Mouse (Mus musculus): ENCODE data around the gene Paf1. TPM values are rescaled to one million over a fixed set of nuclear protein-coding genes. Genes with fewer than 3 reads are reported as not detected.
A peak's percentile ranks its signal among the peaks of the same experiment; 100 is the strongest.
"Not testable (repeated sequence)": the region's sequence is repeated elsewhere in the genome, so short reads cannot be mapped to it uniquely, and the experiment has no call there.

Paf1 gene
- total RNA-seq, 2 experiments from 2014 or later, result 32.9 to 34.8 TPM

DNA sequence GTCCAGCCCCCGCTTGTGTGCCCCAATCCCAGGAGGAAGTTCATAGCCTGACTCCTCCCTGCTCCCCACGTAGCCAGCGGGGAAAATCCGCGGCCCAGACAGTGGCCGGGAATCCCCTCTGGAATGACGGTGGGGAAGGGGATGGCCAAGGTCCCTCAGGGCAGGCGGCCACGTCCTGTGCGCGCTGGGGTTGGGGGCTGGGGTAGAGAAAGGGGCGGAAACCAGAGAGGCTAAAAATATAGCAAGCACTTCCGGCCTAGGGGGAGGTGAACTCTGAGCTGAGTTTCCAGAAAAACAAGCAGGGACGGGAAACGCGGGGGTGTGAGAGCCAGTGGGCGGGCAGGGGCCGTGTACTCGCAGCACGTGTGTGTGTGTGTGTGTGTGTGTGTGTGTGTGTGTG, 10.8 kb upstream of the Paf1 start:
- intact Hi-C loops (cut with DNase I; ENCODE audit: low total_unique reads), result no loop called here
- DNase-seq, result peak; percentile 86

DNA sequence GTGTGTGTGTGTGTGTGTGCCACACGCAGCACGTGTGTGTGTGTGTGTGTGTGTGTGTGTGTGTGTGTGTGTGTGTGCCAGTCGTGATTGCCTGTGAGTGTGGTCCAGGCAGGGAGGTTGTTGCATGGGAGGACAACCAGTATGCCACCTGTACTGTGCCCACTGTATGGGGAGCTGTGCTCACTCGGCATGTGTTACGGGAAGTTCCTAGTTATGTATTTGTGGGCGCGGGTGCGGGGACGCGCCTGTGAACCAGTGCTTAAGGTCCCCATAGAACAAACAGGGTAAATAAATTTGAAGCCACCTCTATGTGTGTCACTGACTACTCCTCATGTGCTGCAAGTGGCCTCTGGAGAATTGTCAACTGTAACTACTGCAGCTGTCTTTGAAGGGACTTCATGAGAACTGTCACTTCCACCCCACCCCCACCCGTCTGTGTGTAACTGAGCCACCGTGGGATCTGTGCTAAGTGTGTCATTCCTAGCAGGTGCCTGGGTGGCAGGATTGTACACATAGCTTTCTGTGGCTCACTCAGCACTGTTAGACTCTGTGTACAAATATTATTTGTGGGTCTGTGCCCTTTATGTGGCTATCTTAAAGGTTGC, 10.3 kb upstream of the Paf1 start:
- DNase-seq, result no peak
- intact Hi-C loops (cut with DNase I; ENCODE audit: low total_unique reads), result no loop called here

DNA sequence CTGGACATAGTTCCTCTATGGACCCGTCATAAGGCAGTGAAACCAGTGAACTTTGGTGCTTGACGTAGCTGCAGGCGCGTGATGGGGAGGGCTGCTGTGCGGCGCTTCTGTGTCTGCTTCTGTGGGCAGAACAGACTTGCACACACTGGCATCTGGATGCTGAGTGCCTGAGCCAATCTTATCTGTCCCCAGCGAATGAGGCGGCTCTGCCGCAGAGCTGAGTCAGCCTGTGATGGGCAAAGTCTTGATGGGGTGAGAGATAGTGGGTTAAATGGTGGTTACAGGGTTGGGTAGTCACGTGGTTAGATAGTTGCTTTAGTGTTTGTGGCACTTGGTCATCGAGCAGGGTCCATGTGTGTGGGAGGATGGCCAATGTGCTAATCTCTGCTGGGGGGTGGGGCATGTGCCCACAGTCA, 9.8 kb upstream of the Paf1 start:
- intact Hi-C loops (cut with DNase I; ENCODE audit: low total_unique reads), result no loop called here
- DNase-seq, result peak; percentile 49

DNA sequence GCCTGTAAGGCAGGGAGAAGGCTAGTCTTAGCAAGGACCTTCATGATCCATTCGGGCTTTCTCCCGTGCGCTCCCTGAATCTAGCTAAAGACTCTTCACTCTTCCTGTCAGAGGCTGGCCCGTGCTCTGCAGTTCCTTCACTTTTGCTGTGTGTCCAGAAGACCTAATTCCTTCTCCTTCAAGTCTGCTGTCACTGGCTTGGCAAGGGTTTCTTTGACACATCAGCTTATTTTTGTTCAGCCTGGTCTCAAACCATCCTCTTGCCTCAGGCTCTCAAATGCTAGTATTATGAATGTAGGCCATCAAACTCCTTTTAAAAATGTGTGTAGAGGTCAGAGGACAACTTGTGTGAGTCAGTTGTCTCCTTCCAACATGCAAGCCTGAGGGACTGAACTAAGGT, 9.1 kb upstream of the Paf1 start:
- no peak for DNase-seq
- intact Hi-C loops (cut with DNase I; ENCODE audit: low total_unique reads), result no loop called here

DNA sequence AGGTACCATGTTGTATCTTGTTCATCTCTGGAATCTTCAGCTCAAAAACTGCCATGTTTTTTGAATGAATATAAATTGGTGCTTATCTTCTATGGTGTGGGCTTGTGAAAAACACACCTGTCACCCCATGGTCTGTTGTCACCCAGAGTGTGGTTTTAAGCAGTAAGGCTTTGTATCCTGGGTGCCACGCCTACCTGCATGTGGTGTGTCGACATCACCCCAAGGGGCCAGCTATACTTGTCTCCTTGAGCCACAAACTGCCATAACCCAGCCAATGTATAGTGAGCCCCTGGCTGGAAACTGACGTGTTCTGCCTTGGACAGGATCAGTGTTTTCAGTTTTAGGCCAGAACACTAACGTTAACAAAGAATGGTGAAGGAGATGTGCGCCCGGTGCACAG, 8.6 kb upstream of the Paf1 start:
- intact Hi-C loops (cut with DNase I; ENCODE audit: low total_unique reads), result no loop called here
- no peak for DNase-seq

DNA sequence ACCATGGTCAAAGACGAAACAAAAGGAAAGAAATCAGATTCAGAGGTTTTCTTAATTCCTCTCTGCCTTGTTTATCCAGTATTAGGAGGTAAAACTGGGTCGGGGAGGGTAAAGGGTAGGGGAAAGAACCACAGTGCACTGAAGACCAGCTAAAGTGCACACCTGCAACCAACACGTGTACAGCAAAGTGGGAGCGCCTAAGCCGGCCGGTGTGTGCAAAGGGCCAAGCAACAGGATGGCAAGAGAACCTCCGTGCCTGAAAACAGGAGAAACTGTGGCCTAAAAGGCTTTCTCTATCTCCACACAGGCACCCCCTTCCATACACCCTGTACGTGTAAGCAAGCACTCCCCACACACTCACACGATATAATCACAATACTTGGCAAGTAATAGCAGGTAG, 7.6 kb upstream of the Paf1 start:
- DNase-seq, result no peak
- intact Hi-C loops (cut with DNase I; ENCODE audit: low total_unique reads), result no loop called here

DNA sequence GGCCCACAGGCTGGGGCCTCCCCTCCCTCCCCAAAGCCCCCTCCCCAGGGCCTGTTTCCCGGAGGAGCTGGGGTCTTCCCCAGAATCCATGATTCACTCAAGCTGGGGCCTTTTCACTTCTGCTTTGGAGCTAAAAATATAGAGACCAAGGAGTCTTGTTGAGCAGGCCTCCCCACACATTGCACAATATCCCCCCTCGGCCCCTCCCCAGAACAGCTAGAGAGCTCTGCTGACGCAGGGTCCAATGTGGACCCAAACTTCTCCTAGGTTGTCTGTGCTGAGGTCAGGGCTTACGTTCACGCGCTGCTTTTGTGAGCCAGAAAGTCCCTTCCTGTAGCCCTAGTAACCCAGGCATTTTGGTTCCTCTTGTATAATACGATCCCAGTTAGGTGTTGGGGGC, 6.7 kb upstream of the Paf1 start:
- intact Hi-C loops (cut with DNase I; ENCODE audit: low total_unique reads), result no loop called here
- no peak for DNase-seq

DNA sequence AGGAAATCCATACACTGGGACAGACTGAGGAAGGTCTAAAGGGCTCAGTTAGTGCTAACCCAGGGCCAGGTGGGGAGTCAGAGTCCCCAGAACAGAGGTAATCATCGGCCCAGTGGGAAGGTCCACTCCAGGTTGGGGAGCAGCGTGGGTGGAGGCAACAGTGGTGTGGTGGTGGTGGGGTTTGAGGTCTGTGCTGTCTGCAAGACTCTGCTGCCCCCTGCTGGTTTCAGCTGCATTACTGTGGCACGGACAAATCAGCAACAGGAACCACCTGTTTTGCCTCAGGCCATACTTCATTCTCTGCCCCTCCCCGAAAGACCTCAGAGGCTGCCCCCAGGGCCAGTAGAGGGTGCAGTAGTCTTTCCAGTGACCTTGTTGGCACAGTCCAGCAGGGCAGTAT, 6.3 kb upstream of the Paf1 start:
- DNase-seq, result peak; percentile 85
- intact Hi-C loops (cut with DNase I; ENCODE audit: low total_unique reads), result no loop called here

DNA sequence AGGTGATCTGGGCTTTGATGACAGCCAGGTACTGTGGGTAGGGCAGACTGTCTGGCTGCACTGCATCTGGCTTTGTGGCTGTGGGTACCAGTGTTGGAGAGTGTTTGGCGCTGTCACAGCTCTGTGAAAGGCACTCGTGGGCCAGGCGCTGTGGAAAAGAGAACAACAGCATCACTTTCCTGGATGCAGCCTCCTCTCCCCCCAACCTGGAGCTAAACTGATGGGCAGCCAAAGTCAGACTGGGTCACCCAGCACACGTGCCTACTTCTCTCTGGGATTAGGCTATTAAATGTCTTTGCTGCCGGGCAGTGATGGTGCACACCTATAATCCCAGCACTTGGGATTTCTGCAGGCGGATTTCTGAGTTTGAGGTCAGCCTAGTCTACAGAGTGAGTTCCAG, 5.9 kb upstream of the Paf1 start:
- intact Hi-C loops (cut with DNase I; ENCODE audit: low total_unique reads); DNase-seq: not testable (repeated sequence)

DNA sequence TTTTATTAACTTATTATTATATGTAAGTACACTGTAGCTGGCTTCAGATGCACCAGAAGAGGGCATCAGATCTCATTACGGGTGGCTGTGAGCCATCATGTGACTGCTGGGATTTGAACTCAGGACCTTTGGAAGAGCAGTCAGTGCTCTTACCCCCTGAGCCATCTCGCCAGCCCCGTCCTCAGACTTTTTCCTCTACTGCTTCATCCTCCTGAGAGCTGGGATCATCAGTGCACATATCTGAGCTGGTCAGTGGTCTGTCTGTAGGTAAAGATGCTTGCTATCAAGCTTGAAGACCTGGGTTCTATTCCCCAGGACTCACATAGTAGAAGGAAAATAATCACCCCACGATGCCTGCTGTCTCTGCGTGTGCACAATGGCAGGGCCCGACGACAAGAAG, 5.4 kb upstream of the Paf1 start:
- DNase-seq; intact Hi-C loops (cut with DNase I; ENCODE audit: low total_unique reads): not testable (repeated sequence)

DNA sequence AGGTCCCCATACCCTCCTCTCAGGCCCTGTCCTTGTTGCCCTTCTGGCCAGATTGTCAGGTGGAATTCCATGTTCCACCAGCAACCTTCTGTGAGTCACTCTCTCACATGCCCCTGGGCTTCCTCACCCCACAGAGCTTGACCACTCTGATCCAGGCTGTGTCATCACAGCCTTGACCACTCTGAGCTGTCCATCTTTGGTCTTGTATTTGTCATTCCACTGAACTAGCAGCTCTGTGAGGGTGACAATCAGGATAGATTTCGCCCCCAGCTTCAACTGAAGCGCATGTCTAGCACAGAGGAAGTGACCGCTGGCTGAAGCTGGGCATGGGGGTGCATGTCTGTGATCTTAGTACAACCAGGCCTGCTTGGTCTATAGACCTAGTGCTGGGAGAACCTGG, 2.4 kb upstream of the Paf1 start:
- no peak for DNase-seq
- intact Hi-C loops (cut with DNase I; ENCODE audit: low total_unique reads), result no loop called here

DNA sequence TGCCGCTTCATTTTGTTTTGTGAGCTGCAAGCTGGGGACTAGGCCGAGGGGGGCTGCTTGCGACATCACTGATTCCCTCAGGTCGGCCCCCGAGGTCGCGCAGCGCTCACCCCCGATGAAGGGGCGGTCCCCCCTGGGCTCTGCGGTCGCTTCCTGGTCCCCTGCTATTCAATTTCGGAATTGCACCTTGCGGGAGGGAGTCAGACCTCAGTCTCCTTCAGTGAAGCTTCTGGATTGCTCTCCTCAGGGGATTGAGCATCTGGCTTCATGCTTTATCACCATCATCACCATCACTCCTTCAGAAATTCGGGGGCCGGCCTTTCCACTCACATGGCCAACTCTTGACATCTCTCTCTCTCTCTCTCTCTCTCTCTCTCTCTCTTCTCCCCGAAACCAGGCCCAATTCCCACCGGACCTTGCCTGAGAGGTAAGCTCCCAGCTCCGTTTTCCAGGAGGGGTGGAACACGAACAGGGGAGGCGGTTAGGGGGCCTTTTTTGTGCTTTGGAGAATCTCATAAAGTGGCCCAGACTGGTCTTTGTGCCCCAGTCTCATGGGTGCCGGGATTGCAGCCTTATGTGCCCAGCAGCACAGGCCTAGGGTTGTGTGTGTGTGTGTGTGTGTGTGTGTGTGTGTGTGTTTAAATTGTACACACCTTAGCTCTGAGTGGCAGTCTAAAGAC, 661 bp downstream of the Paf1 start:
- DNase-seq, result no peak
- intact Hi-C loops (cut with DNase I; ENCODE audit: low total_unique reads), result no loop called here

DNA sequence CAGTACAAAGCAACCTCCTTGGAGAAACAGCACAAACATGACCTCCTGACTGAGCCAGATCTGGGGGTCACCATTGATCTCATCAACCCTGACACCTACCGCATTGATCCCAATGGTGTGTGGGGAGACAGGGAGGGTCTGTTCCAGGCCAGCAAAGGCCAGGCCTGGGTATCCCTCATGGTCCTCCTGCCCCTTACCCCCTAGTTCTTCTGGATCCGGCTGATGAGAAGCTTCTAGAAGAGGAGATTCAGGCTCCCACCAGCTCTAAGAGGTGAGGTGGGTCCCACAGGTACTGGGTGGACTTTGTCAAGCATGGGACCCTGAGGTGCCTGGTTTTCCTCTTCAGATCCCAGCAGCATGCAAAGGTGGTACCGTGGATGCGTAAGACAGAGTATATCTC, 2.7 kb downstream of the Paf1 start:
- no peak for DNase-seq
- intact Hi-C loops (cut with DNase I; ENCODE audit: low total_unique reads), result no loop called here

DNA sequence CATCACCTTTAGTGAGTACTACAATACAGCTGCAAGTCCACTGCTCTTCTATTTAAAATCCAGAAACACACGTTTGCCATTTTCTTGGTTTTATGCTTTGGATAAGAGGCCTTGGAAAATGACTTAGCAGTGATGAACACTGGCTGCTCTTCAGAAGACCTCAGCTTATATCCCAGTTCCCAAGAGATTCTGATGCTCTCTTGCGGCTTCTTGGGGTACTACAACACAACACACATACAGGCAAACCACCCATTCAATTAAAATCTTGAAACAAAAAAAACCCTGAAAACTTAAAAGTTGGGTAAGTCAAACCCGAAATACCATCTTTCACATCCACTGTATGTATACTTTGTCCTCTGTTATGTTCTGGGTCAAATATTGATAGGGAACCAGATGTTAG, 5.2 kb downstream of the Paf1 start:
- no peak for DNase-seq
- intact Hi-C loops (cut with DNase I; ENCODE audit: low total_unique reads), result no loop called here

DNA sequence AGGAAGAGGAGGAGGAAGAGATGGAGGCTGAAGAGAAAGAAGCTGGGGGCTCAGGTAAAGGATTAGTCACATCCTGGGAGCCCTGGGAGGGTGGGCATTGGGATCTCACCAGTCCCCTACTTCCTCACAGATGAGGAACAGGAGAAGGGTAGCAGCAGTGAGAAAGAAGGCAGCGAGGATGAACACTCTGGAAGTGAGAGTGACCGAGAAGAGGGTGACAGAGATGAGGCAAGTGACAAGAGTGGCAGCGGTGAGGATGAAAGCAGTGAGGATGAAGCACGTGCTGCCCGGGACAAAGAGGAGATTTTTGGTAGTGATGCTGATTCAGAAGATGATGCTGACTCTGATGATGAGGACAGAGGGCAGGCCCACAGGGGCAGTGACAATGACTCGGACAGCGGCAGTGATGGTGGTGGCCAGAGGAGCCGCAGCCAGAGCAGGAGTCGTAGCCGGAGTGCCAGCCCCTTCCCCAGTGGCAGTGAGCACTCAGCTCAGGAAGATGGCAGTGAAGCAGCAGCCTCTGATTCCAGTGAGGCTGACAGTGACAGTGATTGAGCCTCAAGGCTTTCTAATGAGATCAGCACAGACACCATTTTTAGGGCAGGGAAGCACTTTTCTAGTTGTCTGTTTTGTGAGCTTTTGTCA, 6.1 kb downstream of the Paf1 start:
- DNase-seq, result no peak
- intact Hi-C loops (cut with DNase I; ENCODE audit: low total_unique reads), result no loop called here

DNA sequence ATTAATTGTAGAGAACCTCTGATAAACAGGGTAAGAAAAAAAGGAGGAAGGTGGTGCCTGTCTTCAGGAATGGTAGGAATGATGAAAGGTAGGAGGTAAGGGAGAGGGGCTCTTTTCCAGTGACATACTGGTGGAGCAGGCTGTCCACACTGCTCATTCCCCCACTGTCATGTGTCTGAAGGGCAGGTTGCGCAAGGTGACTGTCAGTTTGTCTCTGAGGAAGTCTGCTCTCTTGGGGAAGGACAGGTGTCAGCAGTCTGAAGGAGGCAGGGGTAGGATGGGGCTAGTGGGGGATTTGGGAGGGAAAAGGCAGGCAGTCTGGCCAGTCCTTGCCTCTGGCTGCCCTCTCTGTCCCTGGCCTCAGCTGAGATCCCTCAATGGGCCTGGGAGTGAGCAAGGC, 8.3 kb downstream of the Paf1 start:
- intact Hi-C loops (cut with DNase I; ENCODE audit: low total_unique reads), result no loop called here
- no peak for DNase-seq

DNA sequence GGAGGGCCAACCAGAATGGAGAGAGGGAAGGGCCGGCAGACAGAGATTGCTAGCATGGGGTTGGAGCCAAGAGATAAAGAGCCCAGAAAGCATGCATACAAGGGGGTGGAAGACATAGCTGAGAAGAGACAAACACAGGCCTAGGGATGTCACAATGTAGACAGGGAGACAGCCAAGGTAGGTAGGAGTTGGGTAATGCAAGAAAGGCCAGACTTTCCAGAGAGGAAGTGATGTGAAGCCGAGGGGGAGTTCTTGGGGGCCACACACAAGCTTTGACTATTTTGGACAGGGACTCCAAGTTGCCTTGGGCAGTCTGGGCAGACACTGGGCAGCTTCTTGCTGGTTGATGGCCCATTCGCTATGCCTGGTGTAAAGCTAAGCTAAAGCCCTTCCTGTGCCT, 9.2 kb downstream of the Paf1 start:
- intact Hi-C loops (cut with DNase I; ENCODE audit: low total_unique reads), result no loop called here
- no peak for DNase-seq

DNA sequence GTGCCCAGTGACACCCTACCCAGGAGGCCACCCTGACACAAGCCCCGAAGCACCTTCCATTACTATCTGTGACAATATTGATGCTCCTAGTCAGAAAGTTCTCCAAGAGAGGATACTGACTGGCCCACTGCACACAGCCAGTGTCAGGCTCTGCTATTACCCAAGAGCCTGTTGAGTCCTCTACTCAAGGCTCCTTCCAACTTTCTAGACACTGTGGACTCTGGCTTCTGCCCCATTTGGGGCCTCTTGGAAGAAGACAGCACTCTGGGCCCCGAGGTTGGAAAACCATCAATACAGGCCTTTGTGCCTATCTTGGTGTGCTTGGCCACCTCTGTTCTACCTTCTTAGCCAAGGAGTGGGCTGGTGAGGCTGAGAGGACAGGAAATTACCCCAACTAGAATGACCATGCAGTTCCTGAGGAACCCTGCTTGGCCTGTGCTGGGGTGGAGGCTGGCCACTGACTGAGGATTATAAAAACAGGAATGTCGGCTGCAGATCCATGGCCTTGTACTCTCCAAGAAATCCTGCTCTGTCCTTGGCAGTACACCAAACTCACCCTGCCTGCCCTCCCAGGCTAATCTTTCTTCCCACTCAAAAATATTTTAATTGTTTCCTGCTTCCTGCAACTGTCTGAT, 18.2 kb downstream of the Paf1 start:
- intact Hi-C loops (cut with DNase I; ENCODE audit: low total_unique reads), result no loop called here

DNA sequence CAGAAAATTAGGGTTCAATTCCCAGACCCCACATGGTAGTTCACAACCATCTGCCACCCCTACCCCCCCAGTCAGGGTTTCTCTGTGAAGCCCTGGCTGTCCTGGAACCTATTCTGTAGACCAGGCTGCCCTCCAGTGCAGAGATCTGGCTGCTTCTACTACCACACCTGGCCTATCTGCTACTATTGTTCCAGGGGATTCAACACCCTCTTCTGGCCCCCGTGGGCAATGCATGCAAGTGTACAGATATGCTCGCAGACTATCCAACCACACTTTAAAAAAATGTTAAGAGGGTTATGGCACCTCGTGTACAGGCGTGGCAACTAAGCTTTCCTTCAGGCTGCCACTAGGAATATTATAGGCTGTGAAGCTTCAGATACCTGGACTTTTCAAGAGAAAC, 20.1 kb downstream of the Paf1 start:
- no peak for DNase-seq
- intact Hi-C loops (cut with DNase I; ENCODE audit: low total_unique reads), result no loop called here

More for the DNA sequence above, 18.2 kb downstream of the Paf1 start:
- peak; percentile 81 for DNase-seq

DNA sequence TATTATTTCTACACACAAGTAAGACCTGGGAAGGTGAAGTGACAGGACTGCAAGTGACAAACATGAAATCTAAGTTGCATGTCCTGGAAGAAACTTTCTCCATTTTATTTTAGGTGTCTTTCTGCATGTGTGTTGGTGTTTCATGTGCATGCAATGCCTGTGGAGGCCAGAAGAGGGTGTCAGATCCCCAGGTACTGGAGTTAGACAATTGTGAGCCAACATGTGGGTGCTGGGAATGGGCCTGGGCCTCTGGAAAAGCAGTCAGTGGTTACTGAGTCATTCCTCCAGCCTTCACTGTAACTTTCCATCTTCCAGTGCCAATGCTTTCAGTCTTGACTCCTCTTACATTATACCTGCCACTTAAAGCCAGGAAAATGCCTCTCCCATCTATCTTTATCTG, 24.6 kb downstream of the Paf1 start:
- no peak for DNase-seq
- intact Hi-C loops (cut with DNase I; ENCODE audit: low total_unique reads), result no loop called here
